ENCODE assay signal across 8 mouse cellular contexts in genomic region chr19:23139756-23140470, GRCm38 (mm10). TPM values are rescaled to one million over a fixed set of nuclear protein-coding genes. Genes with fewer than 3 reads are reported as not detected.
DNase-seq lines count a peak whose midpoint lies in the region; ATAC-seq and TF ChIP-seq lines count a peak whose summit lies in the region.

No protein-coding gene starts in this region.

- peaks cover 20% of the 10 kb centered on the region for H3K4me1 ChIP-seq in testis, adult 2 months (ENCODE audit: control insufficient read depth, insufficient read depth, low read length)
- peaks cover 25% of the 10 kb centered on the region for H3K4me1 ChIP-seq in forebrain, embryonic 11.5 days (replicated peaks; ENCODE audit: control insufficient read depth, insufficient read depth, low read length)
- H3K4me1 ChIP-seq in kidney, postnatal 0 days (replicated peaks; ENCODE audit: insufficient read depth, low read length): peaks cover 24% of the 10 kb centered on the region
- peaks cover 25% of the 10 kb centered on the region for H3K4me1 ChIP-seq in midbrain, embryonic 16.5 days (ENCODE audit: control insufficient read depth, insufficient read depth, low read length)

- H3K27me3 ChIP-seq in testis, adult 2 months (ENCODE audit: control insufficient read depth, insufficient read depth, low read length): peaks cover 6% of the 10 kb centered on the region
- H3K27me3 ChIP-seq in forebrain, embryonic 11.5 days (ENCODE audit: control insufficient read depth, insufficient read depth, low read length): peaks cover 33% of the 10 kb centered on the region
- no peaks in the 10 kb centered on the region for H3K27me3 ChIP-seq in kidney, postnatal 0 days (ENCODE audit: insufficient read depth, low read length)
- H3K27me3 ChIP-seq in midbrain, embryonic 16.5 days (ENCODE audit: control insufficient read depth, insufficient read depth, low read depth, low read length): peaks cover 33% of the 10 kb centered on the region

- intact Hi-C loops in left cerebral cortex, postnatal 36 days (cut with DNase I): no loop called here

- H3K9ac ChIP-seq in forebrain, embryonic 11.5 days (ENCODE audit: low read length): no peak overlapping the region
- H3K9ac ChIP-seq in kidney, postnatal 0 days (ENCODE audit: low read depth, low read length): 0 out of 2 replicates have a peak overlapping the region, but pooled peaks have one; percentile 42
- no peak overlapping the region for H3K9ac ChIP-seq in midbrain, embryonic 16.5 days (ENCODE audit: low read depth, low read length)

- ATAC-seq in forebrain, embryonic 11.5 days (replicated peaks; ENCODE audit: low FRiP score): no peak
- ATAC-seq in kidney, postnatal 0 days (replicated peaks; ENCODE audit: low FRiP score, low read depth): no peak
- no peak for ATAC-seq in midbrain, embryonic 16.5 days

- no peak for TF ChIP-seq CTCF in testis, adult 2 months (IDR thresholded peaks at IDR 0.05; ENCODE audit: control insufficient read depth, insufficient read depth, insufficient replicate concordance, low read depth, low read length)
- TF ChIP-seq CTCF in kidney, postnatal 0 days (IDR thresholded peaks at IDR 0.05; ENCODE audit: low read depth): no peak

- WGBS in forebrain, embryonic 11.5 days: 48% methylated on average over 12 of the region's 12 CpGs
- 37% methylated on average over 12 of the region's 12 CpGs for WGBS in kidney, postnatal 0 days
- WGBS in midbrain, embryonic 16.5 days: 53% methylated on average over 12 of the region's 12 CpGs

- TF ChIP-seq POLR2A in testis, adult 2 months (IDR thresholded peaks at IDR 0.05; ENCODE audit: control insufficient read depth, low read depth, low read length): no peak

- H3K4me3 ChIP-seq in testis, adult 2 months (ENCODE audit: control insufficient read depth, low read depth, low read length): peak overlapping the region; percentile 97
- peak overlapping the region; percentile 51 for H3K4me3 ChIP-seq in forebrain, embryonic 11.5 days (ENCODE audit: low read depth, low read length)
- H3K4me3 ChIP-seq in kidney, postnatal 0 days (replicated peaks; ENCODE audit: low read depth, low read length): peak overlapping the region; percentile 74
- H3K4me3 ChIP-seq in midbrain, embryonic 16.5 days (ENCODE audit: low read depth, low read length): peak overlapping the region; percentile 66

- DNase-seq in testis, postnatal 10 days (ENCODE audit: low spot score): no peak
- DNase-seq in forebrain, embryonic 11.5 days (ENCODE audit: low spot score): no peak
- peak; percentile 49 for DNase-seq in kidney, postnatal 0 days (ENCODE audit: low spot score)
- no peak for DNase-seq in adrenal gland, adult 8-10 months
- no peak for DNase-seq in spleen, adult 18-20 months
- DNase-seq in left cerebral cortex, postnatal 36 days (ENCODE audit: low spot score in 2 of 2): no peak

- H3K4me2 ChIP-seq in forebrain, embryonic 11.5 days (ENCODE audit: low read depth, low read length, severe bottlenecking): peak overlapping the region; percentile 97
- H3K4me2 ChIP-seq in kidney, postnatal 0 days (ENCODE audit: low read length): peak overlapping the region; percentile 92
- H3K4me2 ChIP-seq in midbrain, embryonic 16.5 days (ENCODE audit: low read length): peak overlapping the region; percentile 97

- no peaks in the 10 kb centered on the region for H3K9me3 ChIP-seq in forebrain, embryonic 11.5 days (ENCODE audit: control insufficient read depth, low read length)
- no peaks in the 10 kb centered on the region for H3K9me3 ChIP-seq in kidney, postnatal 0 days (replicated peaks; ENCODE audit: low read length)
- no peaks in the 10 kb centered on the region for H3K9me3 ChIP-seq in midbrain, embryonic 16.5 days (replicated peaks; ENCODE audit: control insufficient read depth, low read length, poor library complexity, severe bottlenecking)

- peak overlapping the region; percentile 98 for H3K27ac ChIP-seq in testis, adult 2 months (ENCODE audit: control insufficient read depth, insufficient read depth, low read depth, low read length)
- H3K27ac ChIP-seq in forebrain, embryonic 11.5 days (ENCODE audit: low read depth, low read length): no peak overlapping the region
- H3K27ac ChIP-seq in kidney, postnatal 0 days: peak overlapping the region; percentile 97
- no peak overlapping the region for H3K27ac ChIP-seq in midbrain, embryonic 16.5 days (ENCODE audit: low read length)

- no peaks in the 10 kb centered on the region for H3K36me3 ChIP-seq in testis, adult 2 months (ENCODE audit: control insufficient read depth, insufficient read depth, low read length)
- H3K36me3 ChIP-seq in forebrain, embryonic 11.5 days (ENCODE audit: control insufficient read depth, insufficient read depth, low read length): no peaks in the 10 kb centered on the region
- H3K36me3 ChIP-seq in kidney, postnatal 0 days (ENCODE audit: insufficient read depth, low read length): no peaks in the 10 kb centered on the region
- H3K36me3 ChIP-seq in midbrain, embryonic 16.5 days (ENCODE audit: control insufficient read depth, insufficient read depth, low read length): no peaks in the 10 kb centered on the region

RNA-seq across cellular contexts. Expression of gene Klf9, which starts 1.1 kb away (rescaled TPM):
- 19.7 and 21.4 TPM in 2 replicates for polyA plus RNA-seq in testis, adult 2 months (2012; rRNA removed)
- 0.86 and 0.91 TPM in 2 replicates for polyA plus RNA-seq in forebrain, embryonic 11.5 days (2014; fragmentation: Nextera tagmentation; extraction: Ambion mirVana)
- polyA plus RNA-seq in kidney, postnatal 0 days (2015; fragmentation: Nextera tagmentation; extraction: Ambion mirVana): 14.3 and 16.1 TPM in 2 replicates
- polyA plus RNA-seq in midbrain, embryonic 16.5 days (2015; fragmentation: Nextera tagmentation; extraction: Ambion mirVana): 2.3 and 3.1 TPM in 2 replicates
- 10 to 100 TPM; 57.6 to 89.0 (median 71.0) TPM for total RNA-seq in adrenal gland, adult 8-10 months (2022)
- total RNA-seq in left cerebral cortex, postnatal 36 days (2021): 100 to 1,000 TPM; 205 to 209 TPM

Comparison
In these comparisons a context has a peak if more than half of its experiments do, and no peak if none do; other contexts are left out.
1. H3K27ac ChIP-seq: peak in testis, adult 2 months (single experiment) and kidney, postnatal 0 days (single experiment); none in forebrain, embryonic 11.5 days (single experiment) and midbrain, embryonic 16.5 days (single experiment).
2. Peak in every context shown above with its lines, with median percentiles within 50 percentile points of each other: H3K4me3 ChIP-seq and H3K4me2 ChIP-seq.